Mouse (Mus musculus): Measurements from ENCODE around the gene Zbed4.
A peak's percentile ranks its signal among the peaks of the same experiment; 100 is the strongest.
"Not testable (repeated sequence)": the region's sequence is repeated elsewhere in the genome, so short reads cannot be mapped to it uniquely, and the experiment has no call there.

Gene Zbed4

DNA sequence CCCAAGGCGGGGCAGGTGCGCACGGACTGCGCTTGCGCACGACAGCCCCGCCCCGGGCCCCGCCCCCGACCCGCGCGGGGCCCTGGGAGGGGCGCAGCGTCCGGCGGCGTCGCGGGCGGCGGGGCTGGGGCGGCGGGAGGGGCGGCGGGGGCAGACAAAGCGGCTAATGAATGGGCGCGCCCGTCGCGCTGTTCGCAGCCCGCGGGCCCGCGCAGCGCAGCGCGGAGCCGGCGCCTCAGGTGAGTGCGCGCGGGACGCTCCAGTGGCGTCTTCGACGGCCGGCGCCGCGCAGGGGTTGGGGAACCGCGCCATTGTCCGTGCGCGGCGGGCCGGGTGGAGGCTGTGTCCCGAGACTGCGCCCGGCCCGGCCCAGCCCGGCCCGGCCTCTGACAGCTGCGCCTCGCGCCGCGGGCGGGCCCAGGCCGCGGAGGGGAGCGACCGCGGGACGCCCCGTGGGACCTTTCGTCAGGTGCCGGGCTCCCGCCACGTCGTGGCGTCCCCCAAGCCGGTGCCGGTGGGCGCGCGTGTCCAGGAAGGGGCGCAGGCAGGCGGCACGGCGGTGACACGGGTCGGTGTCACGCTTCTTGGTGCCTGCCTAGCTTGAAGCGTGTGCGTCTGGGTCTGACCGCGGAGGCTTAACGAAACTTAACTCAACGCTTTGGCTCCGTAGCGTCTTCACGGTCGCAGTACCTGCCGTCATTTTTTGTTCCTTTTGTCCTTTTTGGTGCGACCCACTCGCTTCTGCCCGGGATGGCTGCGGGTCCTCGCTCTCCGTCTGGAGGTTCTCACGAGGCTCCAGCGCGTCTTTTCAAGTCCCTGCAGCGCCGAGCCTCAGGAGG, at the start of gene Zbed4:
Zbed4 (plus strand) TSS at position 97 of the 839 bp plus-strand sequence.
- DNase-seq (ENCODE audit: low spot score) = peak; percentile 57

DNA sequence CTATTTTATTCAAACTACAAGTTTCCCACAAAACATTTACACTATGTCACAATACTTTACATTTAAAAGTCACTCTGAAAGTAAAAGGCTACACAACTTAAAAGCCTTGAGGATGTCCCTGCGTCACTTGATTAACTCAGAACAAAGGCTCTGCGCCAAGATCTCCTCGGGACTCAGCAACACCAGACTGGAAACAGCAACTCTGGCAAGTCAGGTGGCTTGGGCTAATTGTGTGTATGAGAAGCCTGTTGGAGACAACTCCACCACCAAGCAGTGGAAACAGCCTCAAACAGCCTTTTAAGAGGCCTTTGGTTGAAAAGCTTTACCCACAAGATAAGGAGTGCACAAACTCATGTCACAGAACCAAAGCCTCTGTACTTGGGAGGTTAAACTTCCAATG, 49.0 kb upstream of the Zbed4 start:
- DNase-seq (ENCODE audit: low spot score) = no peak

DNA sequence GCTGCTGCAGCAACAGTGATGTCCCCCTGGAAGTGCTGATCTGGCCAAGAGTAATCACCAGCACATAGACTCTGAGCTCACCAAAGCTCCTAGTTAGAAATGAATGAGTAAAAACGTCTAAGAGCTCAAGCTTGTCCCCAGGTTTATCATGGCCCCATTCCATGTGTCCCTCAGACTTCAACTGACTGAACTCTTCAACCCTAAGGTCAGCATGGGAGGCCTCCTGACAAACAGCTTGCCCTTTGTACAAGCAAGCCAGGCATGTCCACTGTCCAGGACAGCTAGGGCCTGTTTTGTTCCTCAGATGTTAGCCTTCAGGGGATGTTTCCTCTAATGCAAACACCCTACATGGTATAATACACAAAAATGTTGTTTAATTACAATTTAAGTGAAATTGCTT, 47.2 kb upstream of the Zbed4 start:
- no peak for DNase-seq (ENCODE audit: low spot score)

DNA sequence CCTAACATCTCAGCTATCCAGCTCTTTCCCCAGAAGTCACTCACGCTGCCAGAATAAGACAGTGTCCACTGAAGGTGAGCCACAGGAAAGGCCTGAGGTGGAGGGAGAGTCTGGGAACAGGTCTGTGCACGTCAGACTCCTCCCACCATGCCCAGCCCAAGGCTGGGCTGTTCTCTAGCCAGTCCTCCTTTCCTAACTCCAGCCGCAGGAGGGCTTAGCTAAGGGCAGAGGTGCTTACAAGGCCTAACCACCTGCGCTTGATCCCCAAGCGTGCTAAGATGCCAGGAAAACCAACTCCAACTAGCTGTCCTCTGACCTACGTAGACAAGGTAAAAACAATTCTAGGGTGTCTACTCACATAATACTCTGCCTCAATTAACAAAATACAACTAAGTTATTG, 45.1 kb upstream of the Zbed4 start:
- no peak for DNase-seq (ENCODE audit: low spot score)

DNA sequence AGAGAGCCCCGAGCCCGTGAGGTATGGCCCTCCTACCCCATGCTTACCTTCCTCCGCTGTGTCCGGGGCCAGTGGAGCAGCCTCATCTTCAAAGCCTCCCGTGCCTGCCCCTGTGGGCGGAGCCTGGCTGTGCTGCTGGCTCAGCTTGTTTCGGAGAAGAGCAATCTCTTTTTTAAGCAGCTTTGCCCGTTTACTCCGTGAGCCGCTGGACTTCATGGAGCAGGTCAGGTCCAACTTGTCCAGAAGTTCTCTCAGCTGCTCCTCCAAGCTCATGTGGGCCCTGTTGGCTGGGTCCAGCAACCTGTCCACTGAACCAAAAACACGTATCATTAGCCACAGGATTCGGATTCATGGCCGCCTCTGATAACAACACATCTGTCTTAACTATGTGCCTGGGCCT, 44.5 kb upstream of the Zbed4 start:
- DNase-seq (ENCODE audit: low spot score) = not testable (repeated sequence)

DNA sequence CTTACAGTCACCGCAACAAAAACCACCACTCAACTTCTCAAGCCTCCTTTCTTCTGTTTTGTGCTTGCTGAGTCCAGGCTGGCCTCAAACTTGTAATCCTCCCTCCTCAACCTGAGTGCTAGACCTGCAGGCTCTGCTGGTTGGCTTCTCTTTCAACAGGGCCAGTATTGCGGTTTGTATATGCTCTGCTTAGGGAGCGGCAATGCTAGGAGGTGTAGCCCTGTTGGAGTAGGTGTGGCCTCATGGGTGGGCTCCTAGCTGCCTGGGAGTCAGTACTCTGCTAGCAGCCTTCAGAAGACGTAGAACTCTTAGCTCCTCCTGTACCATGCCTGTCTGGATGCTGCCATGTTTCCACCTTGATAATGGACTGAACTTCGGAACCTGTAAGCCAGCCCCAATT, 43.3 kb upstream of the Zbed4 start:
- no peak for DNase-seq (ENCODE audit: low spot score)

DNA sequence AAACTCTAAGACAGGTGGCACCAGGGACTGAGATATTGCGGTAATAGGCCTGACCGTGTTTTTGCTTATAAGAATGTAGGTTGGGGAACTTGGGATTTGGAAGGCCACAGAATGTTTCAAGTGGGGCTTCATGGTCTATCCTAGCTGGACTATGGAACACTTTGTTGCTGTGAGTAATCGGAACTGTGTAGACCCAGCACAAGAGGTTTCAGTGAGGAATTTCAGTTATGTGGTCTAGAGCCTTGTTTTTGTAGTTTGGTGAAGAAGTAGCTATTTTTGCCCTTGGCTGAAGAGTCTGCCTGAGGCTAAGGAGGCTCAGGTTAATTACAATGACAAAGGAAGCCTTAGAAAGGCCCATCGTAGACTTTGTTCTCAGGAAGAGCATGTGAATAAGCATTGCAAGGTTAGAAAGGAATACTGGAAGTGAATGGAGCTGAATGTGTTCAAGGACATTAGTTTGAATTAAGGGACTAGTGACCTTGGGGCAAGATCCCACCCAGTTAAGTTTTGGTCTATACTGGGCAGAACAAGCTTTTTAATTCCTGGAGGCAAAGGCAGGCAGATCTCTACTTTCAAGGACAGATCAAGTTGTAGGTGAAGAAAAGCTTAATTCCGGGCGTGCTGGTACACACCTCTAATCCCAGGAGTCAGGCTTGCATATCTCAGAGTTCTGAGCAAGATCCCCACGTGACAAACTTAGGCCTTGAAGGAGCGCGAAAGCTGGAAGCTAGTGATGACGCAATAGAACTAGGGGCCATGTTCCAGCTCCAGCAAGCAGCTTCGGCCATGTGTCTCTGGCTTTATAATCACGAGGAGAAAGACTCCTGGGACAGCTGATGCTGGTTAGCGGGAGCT, 42.6 kb upstream of the Zbed4 start:
- no peak for DNase-seq (ENCODE audit: low spot score)

DNA sequence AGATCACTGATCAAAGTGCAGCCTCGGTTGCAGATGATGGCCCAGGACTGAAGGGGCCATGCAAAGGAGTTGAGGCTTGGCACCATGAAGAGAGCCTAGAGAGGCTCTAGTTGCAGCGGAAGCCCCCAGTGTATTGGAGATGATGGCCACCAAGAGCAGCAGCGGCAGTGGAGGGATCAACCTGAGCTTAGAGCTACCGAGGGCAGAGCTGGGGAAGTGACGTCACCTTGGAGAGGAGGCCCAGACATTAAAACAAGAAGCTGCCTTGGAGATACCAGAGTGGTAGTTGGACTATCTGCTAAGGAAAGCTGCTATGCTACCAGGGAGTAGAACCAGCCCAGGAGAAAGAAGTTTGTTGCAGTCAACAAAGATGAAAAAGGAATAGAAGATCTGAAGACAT, 41.6 kb upstream of the Zbed4 start:
- DNase-seq (ENCODE audit: low spot score) = no peak

DNA sequence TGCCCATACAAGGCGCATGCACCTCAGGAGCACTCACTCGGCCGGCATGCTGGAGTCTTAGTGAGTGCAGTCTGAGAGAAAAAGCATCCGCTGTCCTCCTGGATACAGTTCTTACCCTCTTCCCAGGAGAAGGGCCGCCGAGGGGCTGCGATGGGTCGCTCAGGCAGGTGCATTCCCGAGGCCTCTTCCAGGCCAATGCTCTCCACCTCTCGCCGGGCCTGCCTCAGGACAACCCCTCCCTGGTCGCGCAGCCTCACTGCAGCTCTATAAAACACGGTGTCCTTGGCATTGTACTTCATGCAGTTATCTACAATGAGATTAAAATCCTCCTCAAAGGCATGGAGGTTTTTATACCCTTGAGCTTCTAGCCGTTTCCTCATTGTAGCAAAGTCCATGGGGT, 39.0 kb upstream of the Zbed4 start:
- DNase-seq (ENCODE audit: low spot score) = no peak

DNA sequence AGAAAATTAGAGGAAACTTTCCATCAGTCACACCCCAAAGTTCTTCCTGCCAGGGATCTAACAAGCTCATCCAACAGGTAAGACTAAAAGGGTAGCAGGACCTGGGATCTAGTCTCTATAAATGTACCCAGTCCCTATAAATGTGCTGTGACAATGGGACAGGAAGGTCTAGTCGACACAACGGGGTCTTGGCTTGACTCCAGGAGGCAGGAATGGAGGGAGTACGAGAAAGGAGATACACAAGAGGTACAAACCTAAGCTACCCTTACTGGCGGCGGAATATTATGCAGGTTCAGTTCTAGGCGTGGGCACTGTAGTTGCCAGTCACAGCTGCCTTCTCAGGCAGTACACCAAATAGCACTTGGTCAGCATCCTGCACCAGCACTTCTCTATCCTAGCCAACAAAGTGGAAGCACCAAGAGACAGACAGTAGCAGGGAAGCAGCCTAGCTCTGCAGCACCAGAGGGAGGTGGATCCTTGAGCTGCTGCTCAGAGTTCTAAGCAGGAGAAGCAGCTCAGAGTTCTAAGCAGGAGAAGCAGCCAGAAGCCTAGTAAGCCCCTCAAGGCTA, 37.4 kb upstream of the Zbed4 start:
- no peak for DNase-seq (ENCODE audit: low spot score)

DNA sequence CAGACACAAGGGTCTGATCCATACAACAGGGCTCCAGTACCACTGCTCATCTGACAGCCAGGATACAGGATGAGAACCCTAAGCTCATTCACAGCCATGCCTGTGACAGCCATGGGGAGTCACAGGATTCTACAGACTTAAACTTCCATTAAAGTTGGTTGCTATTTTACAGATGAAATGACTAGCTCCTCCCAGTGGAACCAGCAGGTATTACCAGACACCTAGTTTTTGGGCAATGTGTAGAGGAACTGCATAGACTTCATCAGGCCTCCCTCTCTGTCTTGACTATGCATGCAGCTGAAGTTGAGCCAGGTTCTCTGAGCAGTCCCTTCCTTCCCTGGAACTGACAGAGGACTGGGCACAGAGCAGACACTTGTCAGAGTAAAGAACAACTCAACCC, 35.1 kb upstream of the Zbed4 start:
- DNase-seq (ENCODE audit: low spot score) = no peak

DNA sequence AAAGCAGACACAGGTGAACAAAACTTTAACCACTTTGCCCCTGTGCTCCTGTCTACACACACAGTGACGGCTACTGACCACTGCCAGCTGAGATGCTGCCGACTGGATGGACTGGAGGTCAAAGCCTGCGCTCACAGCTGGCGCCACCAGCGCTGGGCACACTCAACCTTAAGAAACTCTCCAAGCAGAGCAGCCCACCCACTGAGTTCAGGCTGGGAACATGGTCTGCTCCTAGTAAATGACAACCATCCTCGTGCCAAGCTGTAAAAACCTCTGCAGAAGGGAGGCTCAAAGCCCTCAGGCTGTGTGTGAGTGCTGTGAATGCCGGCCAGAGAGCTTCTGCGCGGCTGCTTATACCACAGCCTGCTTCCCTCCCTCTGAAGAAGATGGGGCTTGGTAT, 34.2 kb upstream of the Zbed4 start:
- DNase-seq (ENCODE audit: low spot score) = no peak

DNA sequence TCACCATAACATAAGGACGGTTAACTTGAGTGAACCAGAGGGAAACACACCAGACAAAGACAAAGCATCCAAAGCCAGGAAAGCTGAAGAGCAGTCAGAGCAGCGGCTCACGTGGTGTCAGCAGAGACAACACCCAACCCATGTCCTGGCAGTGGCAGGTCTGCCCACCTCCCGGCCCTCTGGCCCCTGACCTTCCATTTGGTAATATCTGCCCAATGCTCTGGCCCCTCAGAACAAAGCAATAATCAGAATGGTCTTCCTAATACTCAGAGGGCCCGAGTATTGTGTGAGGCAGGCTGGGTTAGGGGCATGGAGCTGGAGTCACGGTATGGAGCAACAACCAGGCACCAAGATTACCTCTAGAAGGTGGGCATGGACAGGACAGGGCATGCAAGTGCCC, 28.3 kb upstream of the Zbed4 start:
- no peak for DNase-seq (ENCODE audit: low spot score)

DNA sequence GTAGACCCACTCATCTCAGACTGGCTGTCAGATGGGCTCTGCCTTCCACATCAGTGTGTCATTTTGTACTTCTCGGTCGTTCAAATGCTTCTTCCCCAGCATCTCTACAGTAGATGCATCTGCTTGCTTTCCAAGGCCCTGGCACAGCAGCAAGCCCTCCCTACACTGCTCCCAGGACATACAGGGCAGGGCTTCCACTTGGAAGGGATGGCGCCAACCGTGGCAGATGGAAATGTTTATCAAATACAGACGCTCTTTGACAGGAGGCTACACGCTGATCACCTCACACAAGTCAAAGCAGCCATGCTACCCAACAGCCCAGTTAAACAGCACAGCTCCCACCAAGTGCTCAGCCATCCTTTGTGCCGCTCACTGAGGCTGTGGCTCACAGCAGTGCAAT, 27.1 kb upstream of the Zbed4 start:
- DNase-seq (ENCODE audit: low spot score) = no peak

DNA sequence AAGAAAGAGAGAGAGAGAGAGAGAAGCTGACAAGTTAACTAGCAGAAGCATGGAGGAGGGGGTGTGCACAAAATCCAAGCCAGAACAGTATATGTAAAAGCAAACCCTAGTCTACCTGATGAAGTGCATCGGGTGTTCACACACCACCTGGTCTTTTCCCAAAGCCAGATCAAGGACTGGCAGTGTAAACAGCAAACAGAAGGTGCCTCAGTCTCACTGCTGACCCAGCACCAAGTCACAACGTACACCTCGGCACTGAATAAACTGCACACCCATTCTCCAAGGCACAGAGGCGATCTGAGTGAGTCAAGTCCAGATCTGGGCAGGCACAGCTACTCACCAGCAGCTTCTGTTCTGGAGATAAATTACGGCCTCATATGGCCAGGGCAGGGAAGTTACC, 26.4 kb upstream of the Zbed4 start:
- DNase-seq (ENCODE audit: low spot score) = no peak

DNA sequence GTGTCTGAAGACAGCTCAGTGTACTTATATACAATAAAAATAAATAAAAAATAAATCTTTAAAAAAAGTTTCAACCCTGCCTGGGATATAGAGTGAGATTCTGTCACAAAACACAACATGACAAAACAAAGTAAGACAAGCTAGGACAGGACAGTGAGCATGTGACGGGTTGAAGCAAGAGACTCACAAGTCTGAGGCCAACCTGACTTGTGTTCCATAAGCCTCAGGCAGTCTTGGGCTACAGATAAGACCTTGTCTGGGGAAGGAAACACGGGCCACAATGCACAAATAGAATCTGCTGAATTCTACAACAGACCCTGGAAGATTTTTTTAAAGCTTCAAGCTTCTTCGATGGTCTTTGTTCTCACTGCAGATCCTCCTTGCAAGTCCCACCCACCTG, 24.3 kb upstream of the Zbed4 start:
- DNase-seq (ENCODE audit: low spot score) = no peak

DNA sequence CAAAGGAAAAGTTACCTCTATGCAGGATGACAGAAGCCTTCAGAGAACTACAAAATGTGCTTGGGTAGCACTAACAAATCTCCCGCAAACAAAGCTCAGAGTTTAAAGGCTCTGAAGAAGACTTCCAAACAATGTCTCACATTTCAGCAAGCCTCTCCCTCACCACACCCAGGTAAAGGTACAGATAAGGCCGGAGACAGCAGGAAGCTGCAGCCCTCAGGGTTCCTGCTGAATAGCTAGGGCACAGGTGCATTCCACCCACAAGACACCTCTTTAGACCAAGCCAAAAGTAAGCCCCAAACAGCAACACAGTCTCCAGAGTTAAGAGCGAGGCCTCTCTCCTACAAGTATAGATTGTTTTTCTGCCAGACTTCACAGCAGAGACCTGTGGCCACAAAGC, 20.7 kb upstream of the Zbed4 start:
- DNase-seq (ENCODE audit: low spot score) = no peak

DNA sequence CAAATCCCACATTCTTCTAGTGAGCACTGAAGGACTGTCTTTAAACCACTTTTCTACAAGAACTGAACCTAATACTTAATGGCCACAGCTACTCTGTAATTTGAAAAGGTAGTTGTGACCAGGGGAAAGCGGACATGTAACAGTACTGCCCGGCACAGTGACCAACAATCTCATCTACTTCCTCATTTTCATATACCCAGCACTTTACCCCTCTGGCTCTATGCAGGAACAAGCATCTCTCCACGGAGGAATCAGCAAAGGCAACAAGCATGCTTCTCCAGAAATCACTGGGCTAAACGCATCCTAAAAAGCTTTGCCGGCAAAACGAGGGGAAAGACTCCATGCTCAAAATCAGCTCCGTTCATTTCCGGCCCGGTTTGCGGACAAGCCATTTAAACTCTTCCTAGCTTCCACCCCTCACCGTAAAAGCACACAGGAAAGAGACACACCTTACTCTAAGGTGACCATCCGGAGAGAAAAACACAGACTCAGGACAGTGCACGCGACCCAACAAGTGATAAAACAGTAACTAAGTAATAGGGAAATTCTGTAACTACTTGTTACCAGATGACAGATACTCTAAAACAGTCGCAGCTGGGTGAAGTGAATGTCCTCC, 18.9 kb upstream of the Zbed4 start:
- DNase-seq (ENCODE audit: low spot score) = no peak

DNA sequence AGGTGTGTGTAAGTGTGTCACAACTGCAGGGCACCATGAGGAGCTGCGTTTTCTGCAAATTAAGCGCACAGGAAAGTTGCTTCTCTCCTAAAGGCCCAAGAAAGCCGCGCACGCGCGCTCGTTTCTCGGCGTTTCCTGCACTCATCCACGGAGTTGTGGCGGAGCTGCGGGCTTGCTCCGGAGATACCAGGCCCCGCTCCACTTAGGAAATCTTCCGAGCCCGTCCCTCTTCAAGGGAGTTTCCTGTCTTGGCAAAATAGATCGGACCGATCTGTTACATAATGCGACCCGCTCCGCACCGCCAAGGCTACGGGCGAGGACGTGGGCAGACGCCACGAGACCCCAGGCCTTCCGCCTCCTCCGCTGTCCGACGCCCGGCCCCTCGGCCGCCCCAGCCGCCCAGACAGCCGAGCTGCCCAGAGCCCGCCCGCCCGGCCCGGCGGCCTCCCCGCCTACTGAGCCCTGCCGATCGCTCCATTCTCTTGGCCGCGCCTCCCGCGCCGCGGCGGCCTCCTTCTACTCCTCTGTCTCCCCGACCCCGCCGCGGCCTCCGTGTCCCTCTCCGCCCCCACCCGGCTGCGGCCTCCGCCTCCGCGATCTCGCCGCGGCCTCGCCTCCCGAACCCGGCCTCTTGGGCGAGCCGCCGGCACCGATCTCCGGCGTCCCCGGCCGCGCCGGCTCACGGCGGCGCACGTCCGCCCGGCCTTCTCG, 18.3 kb upstream of the Zbed4 start:
- peak; percentile 50 for DNase-seq (ENCODE audit: low spot score)

DNA sequence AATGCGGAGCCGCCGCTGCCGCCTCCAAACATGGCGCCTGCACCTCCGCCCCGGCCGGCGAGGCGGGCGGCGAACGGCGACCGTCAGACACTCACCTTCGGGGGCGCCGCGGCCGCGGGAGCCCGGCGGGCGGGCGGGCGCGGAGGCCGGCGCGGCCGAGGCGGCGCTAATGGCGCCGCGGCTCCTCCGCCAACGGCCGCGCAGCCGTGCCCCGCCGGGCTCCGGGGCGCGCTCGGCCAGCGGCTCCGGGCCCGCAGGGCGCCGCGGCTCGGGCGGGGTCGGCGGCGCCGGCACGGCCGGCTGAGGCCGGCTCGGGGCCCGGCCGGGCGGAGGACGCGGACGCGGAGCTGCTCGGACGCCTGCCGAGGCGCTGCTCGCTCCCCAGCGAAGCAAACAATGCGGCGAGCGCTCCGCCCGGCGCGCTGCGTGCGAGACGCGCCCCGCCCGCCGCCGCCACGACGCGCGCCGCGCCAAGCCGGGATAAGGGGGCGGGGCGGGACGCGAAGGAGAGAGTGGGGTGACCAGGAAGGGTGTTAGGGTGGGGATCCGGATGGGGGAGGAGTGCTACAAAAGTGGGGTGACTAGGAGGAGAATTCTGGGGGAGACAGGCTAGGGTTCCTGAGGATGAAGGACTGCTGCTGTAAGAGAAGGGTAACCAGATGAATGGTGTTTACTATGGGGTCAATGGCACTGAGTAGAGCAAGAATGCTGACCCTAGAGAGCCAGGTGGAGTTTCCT, 17.5 kb upstream of the Zbed4 start, which contains the start of gene Brd1:
Brd1 (minus strand) TSS at position 400 of the 738 bp plus-strand sequence.
- DNase-seq (ENCODE audit: low spot score) = peak; percentile 64

DNA sequence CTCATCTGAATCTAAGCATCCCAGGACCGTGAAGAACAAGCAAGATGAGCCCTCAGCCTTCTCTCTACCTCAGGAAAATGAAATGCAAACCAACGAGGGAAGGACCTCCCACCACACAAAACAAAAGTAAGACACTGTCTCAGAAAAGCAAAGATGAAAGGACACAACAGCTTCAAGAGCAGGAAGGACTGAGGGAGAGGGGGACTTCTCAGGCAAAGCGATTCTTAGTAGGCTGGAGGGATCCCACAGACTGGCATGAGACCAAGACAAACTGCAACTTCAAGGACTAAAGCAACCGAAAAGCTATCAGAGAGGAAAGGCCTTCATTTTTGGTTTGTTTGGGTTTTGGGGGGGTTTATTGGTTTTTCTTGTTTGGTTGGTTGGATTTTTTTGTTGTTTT, 15.3 kb upstream of the Zbed4 start:
- no peak for DNase-seq (ENCODE audit: low spot score)

Measured in c-Kit-positive CD71-positive TER-119-positive erythroid progenitor cells, embryonic 14.5 days (primary cell).